Mouse (Mus musculus) midbrain, embryonic 15.5 days (tissue): ENCODE measurements around the gene Olfr686. TPM values are rescaled to one million over a fixed set of nuclear protein-coding genes. Genes with fewer than 3 reads are reported as not detected.

Source experiments
- ATAC-seq: fragments of 200-750 bp; cut with Nextera tagmentation; replicated peaks from 2 replicates; pipeline ENCODE4 v1.8.0; 2017; ENCODE audit warnings: moderate TSS enrichment
- H3K27ac ChIP-seq: fragments of 300-500 bp; sonication (generic); 2 replicates; pipeline ENCODE4 v1.5.1; 2015; ENCODE audit warnings: mild to moderate bottlenecking, inconsistent platforms
- H3K27me3 ChIP-seq: fragments of 300-500 bp; sonication (generic); replicated peaks from 2 replicates; pipeline ENCODE4 v1.6.1; 2015; ENCODE audit warnings: inconsistent platforms
- H3K36me3 ChIP-seq: fragments of 300-500 bp; sonication (generic); replicated peaks from 2 replicates; pipeline ENCODE4 v1.6.1; 2015; ENCODE audit warnings: inconsistent platforms
- H3K4me1 ChIP-seq: fragments of 300-500 bp; sonication (generic); 2 replicates; pipeline ENCODE4 v1.6.1; 2015; ENCODE audit warnings: inconsistent platforms
- H3K4me2 ChIP-seq: fragments of 300-500 bp; sonication (generic); 2 replicates; pipeline ENCODE4 v1.6.1; 2015; ENCODE audit warnings: inconsistent platforms, mild to moderate bottlenecking, moderate library complexity
- H3K4me3 ChIP-seq: fragments of 300-500 bp; sonication (generic); 2 replicates; pipeline ENCODE4 v1.5.1; 2015; ENCODE audit warnings: mild to moderate bottlenecking, inconsistent platforms
- H3K9ac ChIP-seq: fragments of 300-500 bp; sonication (generic); 2 replicates; pipeline ENCODE4 v1.6.1; 2015; ENCODE audit warnings: mild to moderate bottlenecking, inconsistent platforms
- H3K9me3 ChIP-seq: fragments of 300-500 bp; sonication (generic); 2 replicates; pipeline ENCODE4 v1.6.1; 2016; ENCODE audit warnings: inconsistent platforms
- WGBS: fragments of 180-500 bp; shearing (Covaris S2); methylation state at CpG from one replicate; pipeline ENCODE4 v1.1.7; 2015; ENCODE audit warnings: mixed read lengths; 5-methylcytosine and 5-hydroxymethylcytosine counted together
- polyA plus RNA-seq: library from polyadenylated mRNA; unstranded; fragments of >200 nt; fragmentation: Nextera tagmentation; extraction: Ambion mirVana; gene quantifications from 2 replicates; pipeline ENCODE4 v1.2.1, GENCODE M21; 2015

The Olfr686 gene
- polyA plus RNA-seq, result not detected in 2 replicates

- H3K9me3 ChIP-seq, result no peaks in the 10 kb centered on the region
- no peak within 1 kb of the TSS for H3K4me3 ChIP-seq
- no peaks in the 10 kb centered on the region for H3K4me1 ChIP-seq
- H3K27me3 ChIP-seq, result no peaks in the 10 kb centered on the region
- no peak for ATAC-seq
- no peak within 1 kb of the TSS for H3K27ac ChIP-seq
- no peak within 1 kb of the TSS for H3K4me2 ChIP-seq
- H3K9ac ChIP-seq, result no peak within 1 kb of the TSS
- H3K36me3 ChIP-seq, result no peaks in the 10 kb centered on the region
Measured at GRCm38 (mm10) chr7:105207385-105207784, at the start of gene Olfr686. TSS of gene Olfr686 (minus strand) at chr7:105207485.

GRCm38 (mm10) chr7:105256656-105257055 lies 49.4 kb upstream of the Olfr686 start:
- no peak for ATAC-seq
- Histone ChIP-seq H3K27ac (no peak overlapping the region), H3K9me3 (no peaks in the 10 kb centered on the region), H3K36me3 (no peaks in the 10 kb centered on the region), H3K4me1 (no peaks in the 10 kb centered on the region), H3K27me3 (no peaks in the 10 kb centered on the region), H3K4me2 (no peak overlapping the region), H3K4me3 (no peak overlapping the region), H3K9ac (no peak overlapping the region)
- 68% methylated on average over 5 of the region's 5 CpGs for WGBS

GRCm38 (mm10) chr7:105248197-105248596 lies 40.9 kb upstream of the Olfr686 start:
- Histone ChIP-seq H3K4me2 (no peak overlapping the region), H3K36me3 (no peaks in the 10 kb centered on the region), H3K9me3 (no peaks in the 10 kb centered on the region), H3K27ac (no peak overlapping the region), H3K9ac (no peak overlapping the region), H3K4me3 (no peak overlapping the region), H3K4me1 (no peaks in the 10 kb centered on the region), H3K27me3 (no peaks in the 10 kb centered on the region)
- no peak for ATAC-seq
- 61% methylated on average over 1 of the region's 1 CpGs for WGBS

- WGBS, result 81% methylated on average over 3 of the region's 3 CpGs
- Histone ChIP-seq H3K9me3 (no peaks in the 10 kb centered on the region), H3K27ac (no peak overlapping the region), H3K9ac (no peak overlapping the region), H3K4me3 (no peak overlapping the region), H3K4me2 (no peak overlapping the region), H3K4me1 (no peaks in the 10 kb centered on the region), H3K27me3 (no peaks in the 10 kb centered on the region), H3K36me3 (no peaks in the 10 kb centered on the region)
- ATAC-seq, result no peak
Measured at GRCm38 (mm10) chr7:105247671-105248070, 40.4 kb upstream of the Olfr686 start.

GRCm38 (mm10) chr7:105229386-105229785 lies 22.1 kb upstream of the Olfr686 start:
- Histone ChIP-seq H3K36me3 (no peaks in the 10 kb centered on the region), H3K4me2 (no peak overlapping the region), H3K27me3 (no peaks in the 10 kb centered on the region), H3K9ac (no peak overlapping the region), H3K9me3 (no peaks in the 10 kb centered on the region), H3K4me1 (no peaks in the 10 kb centered on the region), H3K4me3 (no peak overlapping the region), H3K27ac (no peak overlapping the region)
- ATAC-seq, result no peak
- 96% methylated on average over 2 of the region's 2 CpGs for WGBS

- Histone ChIP-seq H3K9me3 (no peaks in the 10 kb centered on the region), H3K36me3 (no peaks in the 10 kb centered on the region), H3K9ac (no peak overlapping the region), H3K27ac (no peak overlapping the region), H3K4me2 (no peak overlapping the region), H3K27me3 (no peaks in the 10 kb centered on the region), H3K4me1 (no peaks in the 10 kb centered on the region), H3K4me3 (no peak overlapping the region)
- 90% methylated on average over 1 of the region's 1 CpGs for WGBS
- ATAC-seq, result no peak
Measured at GRCm38 (mm10) chr7:105228138-105228537, 20.9 kb upstream of the Olfr686 start.

GRCm38 (mm10) chr7:105226703-105227102 lies 19.4 kb upstream of the Olfr686 start:
- H3K36me3 ChIP-seq, result no peaks in the 10 kb centered on the region
- H3K9me3 ChIP-seq, result no peaks in the 10 kb centered on the region

GRCm38 (mm10) chr7:105226072-105226471 lies 18.8 kb upstream of the Olfr686 start:
- Histone ChIP-seq H3K27me3 (no peaks in the 10 kb centered on the region), H3K27ac (no peak overlapping the region), H3K4me1 (no peaks in the 10 kb centered on the region), H3K4me2 (no peak overlapping the region), H3K4me3 (no peak overlapping the region), H3K9ac (no peak overlapping the region), H3K9me3 (no peaks in the 10 kb centered on the region), H3K36me3 (no peaks in the 10 kb centered on the region)
- ATAC-seq, result no peak

More at GRCm38 (mm10) chr7:105226703-105227102, 19.4 kb upstream of the Olfr686 start:
- Histone ChIP-seq H3K27me3 (no peaks in the 10 kb centered on the region), H3K9ac (no peak overlapping the region), H3K4me3 (no peak overlapping the region), H3K4me1 (no peaks in the 10 kb centered on the region), H3K4me2 (no peak overlapping the region), H3K27ac (no peak overlapping the region)
- no peak for ATAC-seq

GRCm38 (mm10) chr7:105218281-105218680 lies 11.0 kb upstream of the Olfr686 start:
- Histone ChIP-seq H3K4me2 (no peak overlapping the region), H3K27me3 (no peaks in the 10 kb centered on the region), H3K36me3 (no peaks in the 10 kb centered on the region), H3K4me1 (no peaks in the 10 kb centered on the region), H3K9me3 (no peaks in the 10 kb centered on the region), H3K4me3 (no peak overlapping the region), H3K27ac (no peak overlapping the region), H3K9ac (no peak overlapping the region)
- WGBS, result 61% methylated on average over 4 of the region's 4 CpGs
- no peak for ATAC-seq

GRCm38 (mm10) chr7:105214761-105215160 lies 7.5 kb upstream of the Olfr686 start:
- WGBS, result 53% methylated on average over 1 of the region's 1 CpGs
- no peak for ATAC-seq
- Histone ChIP-seq H3K36me3 (no peaks in the 10 kb centered on the region), H3K27me3 (no peaks in the 10 kb centered on the region), H3K4me1 (no peaks in the 10 kb centered on the region), H3K9ac (no peak overlapping the region), H3K4me3 (no peak overlapping the region), H3K9me3 (no peaks in the 10 kb centered on the region), H3K4me2 (no peak overlapping the region), H3K27ac (no peak overlapping the region)

- Histone ChIP-seq H3K27ac (no peak within 1 kb of the TSS), H3K4me3 (no peak within 1 kb of the TSS), H3K27me3 (no peaks in the 10 kb centered on the region), H3K9ac (no peak within 1 kb of the TSS), H3K36me3 (no peaks in the 10 kb centered on the region), H3K4me2 (no peak within 1 kb of the TSS), H3K4me1 (no peaks in the 10 kb centered on the region), H3K9me3 (no peaks in the 10 kb centered on the region)
- no peak for ATAC-seq
- WGBS, result 95% methylated on average over 1 of the region's 1 CpGs
Measured at GRCm38 (mm10) chr7:105185912-105186311, 21.4 kb downstream of the Olfr686 start, which contains the start of gene Olfr685. TSS of gene Olfr685 (minus strand) at chr7:105186012.

- ATAC-seq, result 0 out of 2 replicates have a peak, but pooled peaks have one; percentile 52
- no peak overlapping the region for H3K27ac ChIP-seq
- no peak overlapping the region for H3K4me3 ChIP-seq
- no peaks in the 10 kb centered on the region for H3K4me1 ChIP-seq
- H3K9me3 ChIP-seq, result no peaks in the 10 kb centered on the region
- no peak overlapping the region for H3K9ac ChIP-seq
- H3K27me3 ChIP-seq, result no peaks in the 10 kb centered on the region
- 59% methylated on average over 4 of the region's 4 CpGs for WGBS
- H3K36me3 ChIP-seq, result no peaks in the 10 kb centered on the region
- no peak overlapping the region for H3K4me2 ChIP-seq
Measured at GRCm38 (mm10) chr7:105170773-105171172, 36.5 kb downstream of the Olfr686 start.

GRCm38 (mm10) chr7:105163553-105163952 lies 43.7 kb downstream of the Olfr686 start, which contains the start of gene Olfr684:
TSS of gene Olfr684 (minus strand) at chr7:105163653.
- no peak within 1 kb of the TSS for H3K4me2 ChIP-seq
- no peaks in the 10 kb centered on the region for H3K4me1 ChIP-seq
- no peak within 1 kb of the TSS for H3K4me3 ChIP-seq
- H3K9ac ChIP-seq, result no peak within 1 kb of the TSS
- no peaks in the 10 kb centered on the region for H3K27me3 ChIP-seq
- WGBS, result 81% methylated on average over 1 of the region's 1 CpGs
- ATAC-seq, result no peak
- H3K36me3 ChIP-seq, result no peaks in the 10 kb centered on the region
- H3K9me3 ChIP-seq, result no peaks in the 10 kb centered on the region
- no peak within 1 kb of the TSS for H3K27ac ChIP-seq
